Mouse (Mus musculus): ENCODE results near the gene Nle1.

- TF ChIP-seq CTCF (IDR thresholded peaks at IDR 0.05; ENCODE audit: low read depth, low read length) = no peak
- TF ChIP-seq POLR2A (IDR thresholded peaks at IDR 0.05; ENCODE audit: borderline replicate concordance, low read depth, low read length) = no peak
These were observed 16.3 kb downstream of the Nle1 start, which contains the start of gene Fndc8 for GRCm38 (mm10) chr11:82891936-82892335.

Data from bone marrow macrophage, adult 2 months (primary cell).